Mouse (Mus musculus) midbrain, embryonic 14.5 days (tissue): Measurements from ENCODE around the gene Stfa3. TPM values are rescaled to one million over a fixed set of nuclear protein-coding genes. Genes with fewer than 3 reads are reported as not detected.

Experiments used
- polyA plus RNA-seq: library from polyadenylated mRNA; unstranded; fragments of >200 nt; fragmentation: Nextera tagmentation; extraction: Ambion mirVana; gene quantifications from 2 replicates; pipeline ENCODE4 v1.2.1, GENCODE M21; 2014

Gene Stfa3
- polyA plus RNA-seq, 1 experiment from 2014 or later: not detected

Other genes starting within 250 kb of the Stfa3 start
- gene Gm5416, start 245.0 kb downstream of the Stfa3 start, polyA plus RNA-seq: not detected in 2 replicates
- gene 2010005H15Rik, start 233.9 kb downstream of the Stfa3 start, polyA plus RNA-seq: not detected in 2 replicates
- gene Stfa1, start 178.4 kb downstream of the Stfa3 start, polyA plus RNA-seq: not detected in 2 replicates
- not detected in 2 replicates for gene BC117090, start 121.1 kb downstream of the Stfa3 start, polyA plus RNA-seq
- 0.37 TPM in 1 of 2 replicates, not detected in the other for gene BC100530, start 87.6 kb downstream of the Stfa3 start, polyA plus RNA-seq
- gene Stfa2, start 46.9 kb downstream of the Stfa3 start, polyA plus RNA-seq: not detected in 2 replicates
- gene Casr, start 106.7 kb upstream of the Stfa3 start, polyA plus RNA-seq: 0.05 and 0.23 TPM in 2 replicates
- 0.47 and 2.0 TPM in 2 replicates for gene Cd86, start 210.7 kb upstream of the Stfa3 start, polyA plus RNA-seq
- gene Ildr1, start 238.6 kb upstream of the Stfa3 start, polyA plus RNA-seq: 0.16 and 0.26 TPM in 2 replicates